Mouse (Mus musculus) cerebellum, adult 2 months (tissue): ENCODE data around the gene Tmcc2.

Experiments used
- CTCF ChIP-seq: fragments of 200-500 bp; IDR thresholded peaks from 2 replicates; pipeline ENCODE4 v1.5.1; 2011; ENCODE audit warnings: low read depth, mild to moderate bottlenecking, control low read depth, low read length, moderate library complexity, borderline replicate concordance; ENCODE audit not compliant: insufficient read depth
- POLR2A ChIP-seq: fragments of 200-500 bp; IDR thresholded peaks from 2 replicates; pipeline ENCODE4 v1.6.1; 2011; ENCODE audit warnings: low read length, control low read depth, borderline replicate concordance; ENCODE audit not compliant: insufficient read depth

DNA sequence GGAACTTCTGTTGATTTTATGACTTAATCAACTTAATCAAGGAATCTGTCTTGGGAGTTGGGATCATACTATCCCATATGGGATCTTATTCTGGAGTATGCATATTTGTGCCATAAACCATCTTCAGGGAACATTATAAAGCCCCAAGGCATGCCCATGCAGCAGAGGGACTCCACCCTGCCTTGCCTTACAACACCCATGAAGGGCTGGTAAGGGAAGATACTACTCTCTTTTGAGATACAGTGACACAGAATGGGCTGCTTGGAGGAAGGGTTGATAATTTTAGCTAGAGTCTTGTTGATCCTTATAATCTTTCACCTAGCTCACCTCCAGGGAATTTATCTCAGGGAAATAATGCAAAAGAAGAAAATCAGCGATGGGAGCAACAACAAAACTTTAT is 9.5 kb upstream of the Tmcc2 start:
- no peak for TF ChIP-seq POLR2A
- no peak for TF ChIP-seq CTCF
